Mouse (Mus musculus) limb, embryonic 13.5 days (tissue): ENCODE results near the gene Ifitm3. TPM values are rescaled to one million over a fixed set of nuclear protein-coding genes. Genes with fewer than 3 reads are reported as not detected.
A peak's percentile ranks its signal among the peaks of the same experiment; 100 is the strongest.
"Not testable (repeated sequence)": the region's sequence is repeated elsewhere in the genome, so short reads cannot be mapped to it uniquely, and the experiment has no call there.

Experiments used
- ATAC-seq: fragments of 200-750 bp; cut with Nextera tagmentation; 2 replicates; pipeline ENCODE4 v1.8.0; 2017; ENCODE audit warnings: low read depth, moderate number of reproducible peaks, moderate TSS enrichment; ENCODE audit not compliant: low FRiP score
- H3K27ac ChIP-seq: fragments of 300-500 bp; sonication (generic); 2 replicates; pipeline ENCODE4 v1.5.1; 2015; ENCODE audit warnings: inconsistent platforms, mild to moderate bottlenecking, moderate library complexity
- H3K27me3 ChIP-seq: fragments of 300-500 bp; sonication (generic); 2 replicates; pipeline ENCODE4 v1.6.1; 2015; ENCODE audit warnings: mild to moderate bottlenecking, inconsistent platforms
- H3K36me3 ChIP-seq: fragments of 300-500 bp; sonication (generic); 2 replicates; pipeline ENCODE4 v1.6.1; 2015; ENCODE audit warnings: inconsistent platforms, mild to moderate bottlenecking, moderate library complexity
- H3K4me1 ChIP-seq: fragments of 300-500 bp; sonication (generic); 2 replicates; pipeline ENCODE4 v1.6.1; 2015; ENCODE audit warnings: inconsistent platforms
- H3K4me2 ChIP-seq: fragments of 300-500 bp; sonication (generic); replicated peaks from 2 replicates; pipeline ENCODE4 v1.6.1; 2015; ENCODE audit warnings: inconsistent platforms, mild to moderate bottlenecking, moderate library complexity
- H3K4me3 ChIP-seq: fragments of 300-500 bp; sonication (generic); 2 replicates; pipeline ENCODE4 v1.5.1; 2015; ENCODE audit warnings: moderate library complexity, mild to moderate bottlenecking, inconsistent platforms
- H3K9ac ChIP-seq: fragments of 300-500 bp; sonication (generic); 2 replicates; pipeline ENCODE4 v1.6.1; 2015; ENCODE audit warnings: mild to moderate bottlenecking, inconsistent platforms
- H3K9me3 ChIP-seq: fragments of 300-500 bp; sonication (generic); 2 replicates; pipeline ENCODE4 v1.6.1; 2016; ENCODE audit warnings: inconsistent platforms
- WGBS: fragments of 180-500 bp; shearing (Covaris S2); methylation state at CpG from one replicate; pipeline ENCODE4 v1.1.7; 2015; 5-methylcytosine and 5-hydroxymethylcytosine counted together
- polyA plus RNA-seq: library from polyadenylated mRNA; unstranded; fragments of >200 nt; fragmentation: Nextera tagmentation; extraction: Ambion mirVana; gene quantifications from 2 replicates; pipeline ENCODE4 v1.2.1, GENCODE M21; 2015

Ifitm3 gene
- polyA plus RNA-seq, 1 experiment from 2014 or later, result 121 TPM

- Histone ChIP-seq H3K9ac (peak overlapping the region; percentile 53), H3K9me3 (peaks cover 5% of the 10 kb centered on the region; the same call in 1 of the 2 replicates), H3K27me3 (no peaks in the 10 kb centered on the region), H3K4me3 (peak overlapping the region; percentile 39), H3K4me1 (peaks cover 28% of the 10 kb centered on the region), H3K27ac (peak overlapping the region; percentile 80), H3K4me2 (peak overlapping the region; percentile 68), H3K36me3 (no peaks in the 10 kb centered on the region)
- ATAC-seq, result peak; percentile 76
- 5% methylated on average over 15 of the region's 19 CpGs for WGBS
Observed at GRCm38 (mm10) chr7:141047581-141048225, 37.1 kb upstream of the Ifitm3 start.

DNA sequence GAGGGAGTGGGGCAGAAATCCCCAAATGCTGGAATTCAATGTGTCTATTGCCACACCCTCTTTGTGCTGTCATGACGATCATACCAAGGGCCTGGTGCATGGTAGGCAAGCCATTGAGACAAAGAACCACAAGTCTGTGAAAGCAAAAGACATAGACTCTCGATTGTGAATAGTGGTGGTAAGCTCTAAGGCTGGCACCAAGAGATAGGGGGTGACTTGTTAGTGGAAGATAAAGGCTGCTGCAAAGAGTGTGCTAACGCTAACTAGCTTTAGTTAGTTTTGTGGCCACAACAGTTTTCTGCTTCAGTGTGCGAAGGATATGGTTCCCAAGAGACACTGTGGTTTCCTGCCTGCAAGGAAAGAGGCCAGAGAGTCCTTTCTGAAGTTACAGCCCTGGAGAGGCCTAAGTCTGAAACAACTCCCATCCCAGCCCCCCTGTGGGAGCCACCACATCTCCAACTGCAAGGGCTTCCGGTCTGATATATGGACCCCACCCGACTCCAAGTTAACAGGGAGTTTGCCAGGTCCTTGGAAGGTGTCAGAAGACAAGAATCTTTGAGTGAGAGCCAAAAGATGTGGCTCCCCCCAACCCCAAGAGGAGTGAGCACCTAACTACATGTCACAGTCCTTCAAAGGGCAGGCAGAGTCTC is 36.5 kb upstream of the Ifitm3 start:
- Histone ChIP-seq H3K9me3 (peaks cover 5% of the 10 kb centered on the region; the same call in 1 of the 2 replicates), H3K4me3 (0 out of 2 replicates have a peak overlapping the region, but pooled peaks have one; percentile 39), H3K27me3 (no peaks in the 10 kb centered on the region), H3K27ac (peak overlapping the region; percentile 75), H3K4me1 (peaks cover 32% of the 10 kb centered on the region), H3K4me2 (peak overlapping the region; percentile 68), H3K36me3 (no peaks in the 10 kb centered on the region), H3K9ac (peak overlapping the region; percentile 31; the same call in 1 of the 2 replicates)
- ATAC-seq, result no peak
- 47% methylated on average over 6 of the region's 6 CpGs for WGBS

GRCm38 (mm10) chr7:141042539-141042938 is 32.0 kb upstream of the Ifitm3 start:
- Histone ChIP-seq H3K9ac (no peak overlapping the region), H3K4me1 (peaks cover 36% of the 10 kb centered on the region)

GRCm38 (mm10) chr7:141041661-141042060 is 31.1 kb upstream of the Ifitm3 start:
- Histone ChIP-seq H3K4me2 (0 out of 2 replicates have a peak overlapping the region, but pooled peaks have one; percentile 9), H3K4me3 (no peak overlapping the region), H3K36me3 (no peaks in the 10 kb centered on the region), H3K4me1 (peaks cover 27% of the 10 kb centered on the region), H3K9me3 (no peaks in the 10 kb centered on the region), H3K27ac (peak overlapping the region; percentile 90), H3K27me3 (no peaks in the 10 kb centered on the region), H3K9ac (no peak overlapping the region)
- ATAC-seq, result peak; percentile 80
- WGBS, result 10% methylated on average over 5 of the region's 5 CpGs

More at GRCm38 (mm10) chr7:141042539-141042938, 32.0 kb upstream of the Ifitm3 start:
- peak overlapping the region; percentile 67 for H3K27ac ChIP-seq
- H3K36me3 ChIP-seq, result no peaks in the 10 kb centered on the region
- no peak overlapping the region for H3K4me3 ChIP-seq
- 22% methylated on average over 4 of the region's 4 CpGs for WGBS
- H3K27me3 ChIP-seq, result no peaks in the 10 kb centered on the region
- no peak for ATAC-seq
- no peak overlapping the region for H3K4me2 ChIP-seq
- no peaks in the 10 kb centered on the region for H3K9me3 ChIP-seq

DNA sequence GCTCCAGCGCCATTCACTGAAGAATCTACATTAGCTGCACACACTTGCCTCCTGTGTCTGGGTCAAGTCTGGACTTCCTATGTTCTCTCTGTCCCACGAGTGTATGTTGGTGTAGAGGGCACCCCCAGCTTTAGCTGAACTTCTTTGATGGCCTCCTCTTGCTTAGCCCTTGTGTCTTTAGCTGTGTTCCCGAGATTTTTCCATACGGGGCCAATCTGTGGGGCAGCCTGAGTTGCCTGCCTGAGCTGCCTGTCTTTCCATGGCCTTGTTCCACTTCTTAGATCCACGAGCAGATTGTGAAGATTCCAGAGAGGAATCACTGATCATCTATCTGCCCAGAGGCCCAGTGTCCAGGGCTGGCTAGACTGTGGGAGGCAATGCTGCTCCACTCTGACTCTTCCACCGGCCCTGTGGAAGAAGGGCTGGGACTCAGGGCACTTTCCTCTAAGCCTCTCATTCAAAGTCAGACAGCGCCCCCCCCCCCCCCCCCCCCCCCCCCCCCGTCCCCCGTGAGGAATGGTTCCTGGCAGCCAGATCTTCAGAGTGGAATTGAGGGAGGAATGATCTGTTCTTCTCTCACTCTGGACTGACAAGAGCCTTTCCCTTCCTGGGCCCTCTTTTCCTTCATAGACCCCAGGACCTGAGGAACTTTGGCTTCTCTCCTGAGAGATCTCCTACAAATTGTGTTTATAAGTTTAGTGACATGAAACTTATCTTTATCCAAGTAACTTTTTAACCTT is 30.5 kb upstream of the Ifitm3 start:
- peak overlapping the region; percentile 90 for H3K27ac ChIP-seq
- H3K9me3 ChIP-seq, result no peaks in the 10 kb centered on the region
- no peaks in the 10 kb centered on the region for H3K27me3 ChIP-seq
- peaks cover 25% of the 10 kb centered on the region for H3K4me1 ChIP-seq
- no peaks in the 10 kb centered on the region for H3K36me3 ChIP-seq
- H3K4me3 ChIP-seq, result no peak overlapping the region
- peak overlapping the region; percentile 28 for H3K4me2 ChIP-seq
- ATAC-seq, result 0 out of 2 replicates have a peak, but pooled peaks have one; percentile 16
- H3K9ac ChIP-seq, result 0 out of 2 replicates have a peak overlapping the region, but pooled peaks have one; percentile 19
- 31% methylated on average over 6 of the region's 9 CpGs for WGBS

DNA sequence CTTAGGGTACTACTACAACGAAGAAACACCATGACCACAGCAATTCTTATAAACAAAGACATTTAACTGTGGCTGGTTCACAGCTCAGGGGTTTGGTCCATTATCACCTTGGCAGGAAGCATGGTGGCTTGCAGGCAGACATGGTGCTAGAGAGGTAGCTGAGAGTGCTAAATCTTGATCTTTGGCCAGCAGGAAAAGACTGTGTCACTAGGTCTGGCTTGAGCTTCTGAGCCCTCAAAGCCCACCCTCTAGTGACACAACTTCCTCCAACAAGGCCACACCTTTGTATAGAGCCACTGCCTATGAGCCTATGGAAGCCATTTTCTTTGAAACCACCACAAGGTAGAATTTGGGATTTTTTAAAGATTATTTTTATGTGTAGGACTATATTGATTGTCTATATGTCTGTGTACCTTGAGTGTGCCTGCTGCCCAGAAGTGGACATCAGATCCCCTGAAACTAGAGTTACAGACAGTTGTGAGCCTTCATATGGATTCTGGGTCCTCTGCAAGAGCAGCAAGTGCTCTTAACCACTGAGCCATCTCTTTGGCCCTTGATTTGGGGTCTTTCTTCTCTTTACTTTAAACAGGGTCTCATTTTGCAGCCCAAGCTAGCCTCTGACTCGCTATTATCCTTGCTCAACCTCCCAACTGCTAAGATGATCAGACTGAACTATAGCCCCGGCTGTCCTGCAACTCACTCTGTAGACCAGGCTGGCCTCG is 29.0 kb upstream of the Ifitm3 start:
- H3K4me2 ChIP-seq, result no peak overlapping the region
- H3K9me3 ChIP-seq, result no peaks in the 10 kb centered on the region
- no peak for ATAC-seq
- no peaks in the 10 kb centered on the region for H3K36me3 ChIP-seq
- H3K27ac ChIP-seq, result no peak overlapping the region
- no peak overlapping the region for H3K9ac ChIP-seq
- no peak overlapping the region for H3K4me3 ChIP-seq
- H3K27me3 ChIP-seq, result no peaks in the 10 kb centered on the region
- WGBS, result 94% methylated on average over 4 of the region's 4 CpGs
- peaks cover 25% of the 10 kb centered on the region for H3K4me1 ChIP-seq

GRCm38 (mm10) chr7:141038090-141039032 is 27.8 kb upstream of the Ifitm3 start:
- H3K27ac ChIP-seq, result no peak overlapping the region
- H3K9me3 ChIP-seq, result no peaks in the 10 kb centered on the region
- WGBS, result 72% methylated on average over 20 of the region's 21 CpGs
- H3K4me2 ChIP-seq, result no peak overlapping the region
- no peaks in the 10 kb centered on the region for H3K27me3 ChIP-seq
- peaks cover 26% of the 10 kb centered on the region for H3K4me1 ChIP-seq
- ATAC-seq, result no peak
- H3K9ac ChIP-seq, result no peak overlapping the region
- H3K36me3 ChIP-seq, result no peaks in the 10 kb centered on the region
- no peak overlapping the region for H3K4me3 ChIP-seq

GRCm38 (mm10) chr7:141036624-141037023 is 26.1 kb upstream of the Ifitm3 start:
- H3K4me3 ChIP-seq, H3K9me3 ChIP-seq, H3K4me2 ChIP-seq, H3K36me3 ChIP-seq, H3K27me3 ChIP-seq, ATAC-seq, H3K9ac ChIP-seq, H3K27ac ChIP-seq: not testable (repeated sequence)
- peaks cover 13% of the 10 kb centered on the region for H3K4me1 ChIP-seq
- WGBS, result 78% methylated on average over 1 of the region's 2 CpGs

- no peak overlapping the region for H3K4me3 ChIP-seq
- H3K4me2 ChIP-seq, result no peak overlapping the region
- no peak overlapping the region for H3K9ac ChIP-seq
- WGBS, result 79% methylated on average over 9 of the region's 9 CpGs
- H3K4me1 ChIP-seq, result peaks cover 4% of the 10 kb centered on the region; the same call in 1 of the 2 replicates
- ATAC-seq, result no peak
- H3K36me3 ChIP-seq, result no peaks in the 10 kb centered on the region
- no peaks in the 10 kb centered on the region for H3K27me3 ChIP-seq
- no peak overlapping the region for H3K27ac ChIP-seq
- no peaks in the 10 kb centered on the region for H3K9me3 ChIP-seq
Observed at GRCm38 (mm10) chr7:141032458-141033167, 22.0 kb upstream of the Ifitm3 start.

DNA sequence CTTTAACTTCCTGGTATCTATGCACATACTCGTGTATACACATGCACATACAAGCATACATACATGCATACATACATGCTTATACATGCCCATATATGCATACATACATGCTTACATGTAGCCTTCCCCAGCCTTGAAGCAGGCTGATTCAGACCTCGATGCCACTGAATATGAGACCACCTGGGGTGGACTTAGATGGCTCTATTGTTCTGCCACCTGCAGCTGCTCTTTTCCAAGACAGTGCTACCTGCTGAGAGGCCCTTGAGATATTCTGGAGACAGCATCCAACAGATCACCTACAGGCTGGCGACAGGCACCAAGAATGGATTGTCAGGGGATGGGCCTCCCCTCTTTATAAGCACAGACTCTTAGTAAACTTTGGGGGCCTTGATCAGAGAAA is 19.8 kb upstream of the Ifitm3 start:
- H3K4me2 ChIP-seq, result no peak overlapping the region
- H3K4me3 ChIP-seq, result no peak overlapping the region
- no peak for ATAC-seq
- H3K27ac ChIP-seq, result no peak overlapping the region
- H3K36me3 ChIP-seq, result no peaks in the 10 kb centered on the region
- peaks cover 4% of the 10 kb centered on the region; the same call in 1 of the 2 replicates for H3K4me1 ChIP-seq
- no peaks in the 10 kb centered on the region for H3K9me3 ChIP-seq
- no peak overlapping the region; the same call in 1 of the 2 replicates for H3K9ac ChIP-seq
- WGBS, result 58% methylated on average over 3 of the region's 3 CpGs
- H3K27me3 ChIP-seq, result no peaks in the 10 kb centered on the region
